Mouse (Mus musculus) hindbrain, embryonic 10.5 days (tissue): ENCODE results near the gene Slco4c1. TPM values are rescaled to one million over a fixed set of nuclear protein-coding genes. Genes with fewer than 3 reads are reported as not detected.

Experiments
- DNase-seq: peaks from one replicate; pipeline ENCODE4 v3.0.0-alpha.2; 2017; ENCODE audit warnings: low spot score
- H3K27ac ChIP-seq: fragments of 300-500 bp; sonication (generic); 2 replicates; pipeline ENCODE4 v1.5.1; 2016; ENCODE audit warnings: mild to moderate bottlenecking, moderate library complexity
- H3K27me3 ChIP-seq: fragments of 300-500 bp; sonication (generic); 2 replicates; pipeline ENCODE4 v1.6.1; 2016; ENCODE audit warnings: mild to moderate bottlenecking; ENCODE audit not compliant: poor library complexity, insufficient read depth, severe bottlenecking
- H3K36me3 ChIP-seq: fragments of 300-500 bp; sonication (generic); 2 replicates; pipeline ENCODE4 v1.6.1; 2016; ENCODE audit warnings: mild to moderate bottlenecking, moderate library complexity
- H3K4me1 ChIP-seq: fragments of 300-500 bp; sonication (generic); replicated peaks from 2 replicates; pipeline ENCODE4 v1.6.1; 2016; ENCODE audit warnings: mild to moderate bottlenecking
- H3K4me3 ChIP-seq: fragments of 300-500 bp; sonication (generic); 2 replicates; pipeline ENCODE4 v1.5.1; 2016; ENCODE audit warnings: mild to moderate bottlenecking, moderate library complexity
- H3K9me3 ChIP-seq: fragments of 300-500 bp; sonication (generic); 2 replicates; pipeline ENCODE4 v1.6.1; 2016; ENCODE audit warnings: mild to moderate bottlenecking, moderate library complexity
- WGBS: fragments of 180-500 bp; shearing (Covaris S2); methylation state at CpG from one replicate; pipeline ENCODE4 v1.1.7; 2016; 5-methylcytosine and 5-hydroxymethylcytosine counted together
- polyA plus RNA-seq: library from polyadenylated mRNA; unstranded; fragments of >200 nt; fragmentation: Nextera tagmentation; extraction: Ambion mirVana; gene quantifications from 2 replicates; pipeline ENCODE4 v1.2.1, GENCODE M21; 2016

Slco4c1 gene
- polyA plus RNA-seq, 1 experiment from 2014 or later: not detected

GRCm38 (mm10) chr1:96849101-96849500 is 22.9 kb downstream of the Slco4c1 start:
- Histone ChIP-seq H3K4me1 (no peaks in the 10 kb centered on the region), H3K4me3 (no peak overlapping the region), H3K36me3 (no peaks in the 10 kb centered on the region), H3K9me3 (no peaks in the 10 kb centered on the region), H3K27me3 (no peaks in the 10 kb centered on the region), H3K27ac (no peak overlapping the region)
- DNase-seq: no peak
- WGBS: 72% methylated on average over 4 of the region's 4 CpGs

- H3K27me3 ChIP-seq: no peaks in the 10 kb centered on the region
- H3K4me3 ChIP-seq: no peak overlapping the region
- no peak for DNase-seq
- H3K9me3 ChIP-seq: no peaks in the 10 kb centered on the region
- no peaks in the 10 kb centered on the region for H3K4me1 ChIP-seq
- no peak overlapping the region for H3K27ac ChIP-seq
- H3K36me3 ChIP-seq: no peaks in the 10 kb centered on the region
- WGBS: 56% methylated on average over 2 of the region's 2 CpGs
These were observed 23.4 kb downstream of the Slco4c1 start for GRCm38 (mm10) chr1:96848606-96849005.

GRCm38 (mm10) chr1:96846727-96847126 is 25.2 kb downstream of the Slco4c1 start:
- no peaks in the 10 kb centered on the region for H3K27me3 ChIP-seq
- DNase-seq: no peak
- H3K4me1 ChIP-seq: no peaks in the 10 kb centered on the region
- H3K27ac ChIP-seq: no peak overlapping the region
- H3K36me3 ChIP-seq: no peaks in the 10 kb centered on the region
- H3K4me3 ChIP-seq: no peak overlapping the region
- H3K9me3 ChIP-seq: no peaks in the 10 kb centered on the region
- 4% methylated on average over 3 of the region's 3 CpGs for WGBS

GRCm38 (mm10) chr1:96805287-96805727 is 66.7 kb downstream of the Slco4c1 start:
- WGBS: 84% methylated on average over 2 of the region's 2 CpGs
- H3K36me3 ChIP-seq: no peaks in the 10 kb centered on the region
- no peaks in the 10 kb centered on the region for H3K4me1 ChIP-seq
- DNase-seq: no peak
- no peak overlapping the region for H3K4me3 ChIP-seq
- no peak overlapping the region for H3K27ac ChIP-seq
- no peaks in the 10 kb centered on the region for H3K27me3 ChIP-seq
- H3K9me3 ChIP-seq: no peaks in the 10 kb centered on the region

GRCm38 (mm10) chr1:96801595-96801994 is 70.4 kb downstream of the Slco4c1 start:
- no peaks in the 10 kb centered on the region for H3K4me1 ChIP-seq
- DNase-seq: no peak
- no peaks in the 10 kb centered on the region for H3K27me3 ChIP-seq
- H3K36me3 ChIP-seq: no peaks in the 10 kb centered on the region
- H3K9me3 ChIP-seq: no peaks in the 10 kb centered on the region
- H3K27ac ChIP-seq: no peak overlapping the region
- H3K4me3 ChIP-seq: no peak overlapping the region

GRCm38 (mm10) chr1:96794690-96795089 is 77.3 kb downstream of the Slco4c1 start:
- no peaks in the 10 kb centered on the region for H3K4me1 ChIP-seq
- H3K9me3 ChIP-seq: no peaks in the 10 kb centered on the region
- H3K4me3 ChIP-seq: no peak overlapping the region
- H3K36me3 ChIP-seq: no peaks in the 10 kb centered on the region
- 91% methylated on average over 4 of the region's 4 CpGs for WGBS
- no peak for DNase-seq
- H3K27me3 ChIP-seq: no peaks in the 10 kb centered on the region
- no peak overlapping the region for H3K27ac ChIP-seq

GRCm38 (mm10) chr1:96794290-96794689 is 77.7 kb downstream of the Slco4c1 start:
- H3K9me3 ChIP-seq: no peaks in the 10 kb centered on the region
- H3K27me3 ChIP-seq: no peaks in the 10 kb centered on the region
- H3K4me3 ChIP-seq: no peak overlapping the region
- 89% methylated on average over 5 of the region's 5 CpGs for WGBS
- no peaks in the 10 kb centered on the region for H3K36me3 ChIP-seq
- H3K4me1 ChIP-seq: no peaks in the 10 kb centered on the region
- H3K27ac ChIP-seq: no peak overlapping the region
- DNase-seq: no peak

- 98% methylated on average over 1 of the region's 1 CpGs for WGBS
- DNase-seq: no peak
- Histone ChIP-seq H3K36me3 (no peaks in the 10 kb centered on the region), H3K4me1 (no peaks in the 10 kb centered on the region), H3K27me3 (no peaks in the 10 kb centered on the region), H3K9me3 (no peaks in the 10 kb centered on the region), H3K4me3 (no peak overlapping the region), H3K27ac (no peak overlapping the region)
These were observed 82.7 kb downstream of the Slco4c1 start for GRCm38 (mm10) chr1:96789268-96789667.

- no peaks in the 10 kb centered on the region for H3K36me3 ChIP-seq
These were observed 97.8 kb downstream of the Slco4c1 start for GRCm38 (mm10) chr1:96774174-96774573.

GRCm38 (mm10) chr1:96773712-96774111 is 98.3 kb downstream of the Slco4c1 start:
- DNase-seq: no peak
- no peaks in the 10 kb centered on the region for H3K9me3 ChIP-seq
- no peak overlapping the region for H3K27ac ChIP-seq
- no peaks in the 10 kb centered on the region for H3K36me3 ChIP-seq
- no peak overlapping the region for H3K4me3 ChIP-seq
- H3K27me3 ChIP-seq: no peaks in the 10 kb centered on the region
- WGBS: 90% methylated on average over 5 of the region's 5 CpGs
- H3K4me1 ChIP-seq: no peaks in the 10 kb centered on the region

More at GRCm38 (mm10) chr1:96774174-96774573, 97.8 kb downstream of the Slco4c1 start:
- Histone ChIP-seq H3K9me3 (no peaks in the 10 kb centered on the region), H3K4me3 (no peak overlapping the region), H3K4me1 (no peaks in the 10 kb centered on the region), H3K27me3 (no peaks in the 10 kb centered on the region), H3K27ac (no peak overlapping the region)
- DNase-seq: no peak
- 94% methylated on average over 4 of the region's 4 CpGs for WGBS

- H3K27me3 ChIP-seq: no peaks in the 10 kb centered on the region
- no peaks in the 10 kb centered on the region for H3K4me1 ChIP-seq
- no peak for DNase-seq
- no peak overlapping the region for H3K4me3 ChIP-seq
- H3K9me3 ChIP-seq: no peaks in the 10 kb centered on the region
- 86% methylated on average over 1 of the region's 1 CpGs for WGBS
- no peaks in the 10 kb centered on the region for H3K36me3 ChIP-seq
- H3K27ac ChIP-seq: no peak overlapping the region
These were observed 101.7 kb downstream of the Slco4c1 start for GRCm38 (mm10) chr1:96770283-96770682.

GRCm38 (mm10) chr1:96768264-96768663 is 103.7 kb downstream of the Slco4c1 start:
- H3K36me3 ChIP-seq: no peaks in the 10 kb centered on the region
- 25% methylated on average over 4 of the region's 4 CpGs for WGBS
- no peaks in the 10 kb centered on the region for H3K9me3 ChIP-seq
- H3K27ac ChIP-seq: no peak overlapping the region
- H3K4me3 ChIP-seq: no peak overlapping the region
- no peaks in the 10 kb centered on the region for H3K27me3 ChIP-seq
- DNase-seq: peak; percentile 8
- H3K4me1 ChIP-seq: no peaks in the 10 kb centered on the region

- no peaks in the 10 kb centered on the region for H3K36me3 ChIP-seq
- WGBS: 67% methylated on average over 1 of the region's 1 CpGs
- no peak for DNase-seq
These were observed 105.4 kb downstream of the Slco4c1 start for GRCm38 (mm10) chr1:96766535-96766934.

More at GRCm38 (mm10) chr1:96766535-96766934, 105.4 kb downstream of the Slco4c1 start:
- H3K4me1 ChIP-seq: no peaks in the 10 kb centered on the region
- H3K9me3 ChIP-seq: no peaks in the 10 kb centered on the region
- H3K27ac ChIP-seq: no peak overlapping the region
- H3K4me3 ChIP-seq: no peak overlapping the region
- H3K27me3 ChIP-seq: no peaks in the 10 kb centered on the region
